Mouse (Mus musculus): Measurements from ENCODE around the gene Tmem230. TPM values are rescaled to one million over a fixed set of nuclear protein-coding genes. Genes with fewer than 3 reads are reported as not detected.

The Tmem230 gene
- polyA plus RNA-seq, 1 experiment from 2014 or later: 54.2 TPM

DNA sequence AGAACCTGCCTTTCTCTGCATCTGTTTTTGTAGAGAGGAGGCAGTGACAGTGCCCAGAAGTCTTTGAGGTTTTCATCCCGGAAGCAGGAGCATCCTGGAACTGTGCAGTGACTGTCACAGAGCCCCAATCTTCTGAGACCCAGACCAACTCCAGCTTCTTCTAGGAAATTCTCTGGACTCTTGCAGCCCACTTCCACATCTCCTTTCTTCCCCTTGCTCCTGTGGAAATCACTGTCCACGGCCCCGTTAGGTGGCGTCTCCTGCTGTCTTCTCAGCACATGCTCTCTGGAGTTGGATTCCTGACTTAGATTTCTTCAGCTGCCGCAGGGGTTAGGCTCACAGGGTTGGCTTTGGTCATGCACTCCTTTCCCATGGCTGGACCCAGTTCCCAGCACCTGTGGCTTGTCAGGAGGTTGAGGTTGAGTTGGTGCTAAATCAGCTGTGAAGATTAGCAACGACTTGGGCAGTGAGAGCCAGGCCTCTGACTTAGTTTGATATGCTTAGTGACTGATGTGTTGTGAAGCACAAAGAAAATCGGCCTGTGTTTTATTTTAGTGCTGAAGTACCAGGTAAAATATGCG lies 30.8 kb upstream of the Tmem230 start:
- H3K4me2 ChIP-seq (ENCODE audit: low read depth, severe bottlenecking): no peak overlapping the region
- H3K4me3 ChIP-seq (ENCODE audit: low read depth, low read length): no peak overlapping the region
- no peaks in the 10 kb centered on the region for H3K36me3 ChIP-seq (ENCODE audit: control insufficient read depth, insufficient read depth, low read length)
- H3K27me3 ChIP-seq (ENCODE audit: control insufficient read depth, insufficient read depth, low read length): no peaks in the 10 kb centered on the region
- 78% methylated on average over 8 of the region's 8 CpGs for WGBS
- ATAC-seq (ENCODE audit: insufficient number of reproducible peaks, low FRiP score, low TSS enrichment, low read depth) (no peak), DNase-seq (ENCODE audit: low spot score) (no peak)
- no peak overlapping the region for H3K9ac ChIP-seq (ENCODE audit: low read length)
- peaks cover 10% of the 10 kb centered on the region for H3K4me1 ChIP-seq (ENCODE audit: control insufficient read depth, insufficient read depth, low read length)
- no peak overlapping the region for H3K27ac ChIP-seq (replicated peaks; ENCODE audit: low read depth, low read length)
- no peaks in the 10 kb centered on the region for H3K9me3 ChIP-seq (ENCODE audit: control insufficient read depth, low read length)

DNA sequence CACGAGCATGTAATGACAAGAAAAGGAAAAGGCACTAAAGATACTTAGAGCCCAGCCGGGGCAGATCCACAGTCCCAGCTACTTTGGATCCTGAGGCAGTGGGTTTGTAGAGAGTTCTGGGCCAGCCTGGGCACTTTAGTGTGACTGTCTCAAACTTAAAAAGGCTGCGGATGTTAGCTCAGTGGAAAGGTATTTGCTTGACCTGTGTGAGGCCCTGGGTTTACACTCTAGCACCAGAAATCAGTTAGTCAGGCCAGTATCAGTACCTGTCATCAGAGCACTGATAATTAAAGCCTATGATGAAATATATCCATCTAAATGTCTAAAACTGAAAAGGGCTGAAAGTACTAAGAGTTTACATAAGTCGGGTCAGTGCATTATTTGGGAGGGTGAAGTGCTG lies 28.6 kb upstream of the Tmem230 start:
- no peak overlapping the region for H3K4me3 ChIP-seq (ENCODE audit: low read depth, low read length)
- H3K4me2 ChIP-seq (ENCODE audit: low read depth, severe bottlenecking): no peak overlapping the region
- no peaks in the 10 kb centered on the region for H3K27me3 ChIP-seq (ENCODE audit: control insufficient read depth, insufficient read depth, low read length)
- DNase-seq (ENCODE audit: low spot score) (no peak), ATAC-seq (ENCODE audit: insufficient number of reproducible peaks, low FRiP score, low TSS enrichment, low read depth) (no peak)
- H3K27ac ChIP-seq (replicated peaks; ENCODE audit: low read depth, low read length): no peak overlapping the region
- 89% methylated on average over 4 of the region's 4 CpGs for WGBS
- H3K4me1 ChIP-seq (ENCODE audit: control insufficient read depth, insufficient read depth, low read length): peaks cover 3% of the 10 kb centered on the region; the same call in 1 of the 2 replicates
- H3K9me3 ChIP-seq (ENCODE audit: control insufficient read depth, low read length): no peaks in the 10 kb centered on the region
- no peaks in the 10 kb centered on the region for H3K36me3 ChIP-seq (ENCODE audit: control insufficient read depth, insufficient read depth, low read length)
- no peak overlapping the region for H3K9ac ChIP-seq (ENCODE audit: low read length)

DNA sequence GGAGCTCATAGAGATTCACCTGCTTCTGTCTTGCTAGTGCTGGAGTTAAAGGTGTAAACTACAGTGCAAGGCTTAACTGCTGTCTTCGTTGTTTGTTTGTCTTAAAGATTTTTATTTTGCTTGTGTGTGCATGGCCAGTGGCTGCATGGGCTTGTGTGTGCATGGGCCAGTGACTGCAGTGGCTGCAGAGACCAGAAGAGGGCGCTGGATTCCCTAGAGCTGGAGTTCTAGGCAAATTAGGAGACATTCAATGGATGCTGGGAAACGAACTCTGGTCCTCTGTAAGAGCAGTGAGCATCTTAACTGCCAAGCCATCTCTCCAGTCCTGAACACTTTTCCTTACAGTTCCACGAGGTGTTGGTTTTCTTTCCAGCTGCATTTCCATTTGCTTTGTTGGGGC lies 27.9 kb upstream of the Tmem230 start:
- Histone ChIP-seq H3K4me2 (ENCODE audit: low read depth, severe bottlenecking) (no peak overlapping the region), H3K4me1 (ENCODE audit: control insufficient read depth, insufficient read depth, low read length) (peaks cover 3% of the 10 kb centered on the region; the same call in 1 of the 2 replicates), H3K9ac (ENCODE audit: low read length) (no peak overlapping the region), H3K27ac (replicated peaks; ENCODE audit: low read depth, low read length) (no peak overlapping the region), H3K4me3 (ENCODE audit: low read depth, low read length) (no peak overlapping the region), H3K36me3 (ENCODE audit: control insufficient read depth, insufficient read depth, low read length) (no peaks in the 10 kb centered on the region), H3K9me3 (ENCODE audit: control insufficient read depth, low read length) (no peaks in the 10 kb centered on the region), H3K27me3 (ENCODE audit: control insufficient read depth, insufficient read depth, low read length) (no peaks in the 10 kb centered on the region)
- no peak for DNase-seq (ENCODE audit: low spot score)
- 77% methylated on average over 4 of the region's 4 CpGs for WGBS
- no peak for ATAC-seq (ENCODE audit: insufficient number of reproducible peaks, low FRiP score, low TSS enrichment, low read depth)

DNA sequence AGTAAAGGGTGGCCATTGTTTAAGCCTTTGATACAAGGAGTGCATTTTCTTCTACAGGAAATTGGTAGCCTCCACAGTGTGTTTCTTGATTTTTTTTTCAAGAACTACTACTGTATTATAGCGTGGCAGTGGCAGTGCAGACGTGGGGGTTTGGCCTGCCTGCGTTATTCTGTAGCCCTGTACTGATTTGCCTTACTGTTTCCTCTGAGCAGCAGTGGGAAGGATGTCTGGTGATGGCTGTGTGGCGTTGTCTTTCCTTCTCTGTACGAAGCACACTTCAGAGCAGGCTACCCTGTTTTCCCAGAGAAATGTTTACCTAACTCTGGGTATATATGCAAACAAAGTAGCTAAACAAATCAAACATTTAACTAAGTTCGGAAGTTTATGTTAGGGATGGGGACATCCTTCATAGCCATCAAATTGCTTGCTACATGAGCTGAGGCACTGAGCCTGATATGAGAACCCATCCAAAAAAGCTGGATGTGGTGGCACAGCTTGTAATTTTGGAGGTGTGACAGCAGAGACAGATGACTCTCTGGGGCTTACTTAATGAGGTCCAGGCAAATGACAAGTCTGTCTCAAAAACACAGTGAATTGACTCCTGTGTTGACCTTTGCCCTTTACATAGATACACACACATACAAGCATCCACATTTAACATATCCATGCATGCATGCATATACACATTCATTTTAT lies 25.2 kb upstream of the Tmem230 start:
- H3K9ac ChIP-seq (ENCODE audit: low read length): no peak overlapping the region
- 68% methylated on average over 6 of the region's 6 CpGs for WGBS
- ATAC-seq (ENCODE audit: insufficient number of reproducible peaks, low FRiP score, low TSS enrichment, low read depth) (no peak), DNase-seq (ENCODE audit: low spot score) (no peak)
- no peak overlapping the region for H3K27ac ChIP-seq (replicated peaks; ENCODE audit: low read depth, low read length)
- H3K27me3 ChIP-seq (ENCODE audit: control insufficient read depth, insufficient read depth, low read length): no peaks in the 10 kb centered on the region
- H3K4me2 ChIP-seq (ENCODE audit: low read depth, severe bottlenecking): no peak overlapping the region
- no peaks in the 10 kb centered on the region for H3K9me3 ChIP-seq (ENCODE audit: control insufficient read depth, low read length)
- H3K4me3 ChIP-seq (ENCODE audit: low read depth, low read length): no peak overlapping the region
- H3K36me3 ChIP-seq (ENCODE audit: control insufficient read depth, insufficient read depth, low read length): no peaks in the 10 kb centered on the region
- H3K4me1 ChIP-seq (ENCODE audit: control insufficient read depth, insufficient read depth, low read length): peaks cover 3% of the 10 kb centered on the region; the same call in 1 of the 2 replicates

DNA sequence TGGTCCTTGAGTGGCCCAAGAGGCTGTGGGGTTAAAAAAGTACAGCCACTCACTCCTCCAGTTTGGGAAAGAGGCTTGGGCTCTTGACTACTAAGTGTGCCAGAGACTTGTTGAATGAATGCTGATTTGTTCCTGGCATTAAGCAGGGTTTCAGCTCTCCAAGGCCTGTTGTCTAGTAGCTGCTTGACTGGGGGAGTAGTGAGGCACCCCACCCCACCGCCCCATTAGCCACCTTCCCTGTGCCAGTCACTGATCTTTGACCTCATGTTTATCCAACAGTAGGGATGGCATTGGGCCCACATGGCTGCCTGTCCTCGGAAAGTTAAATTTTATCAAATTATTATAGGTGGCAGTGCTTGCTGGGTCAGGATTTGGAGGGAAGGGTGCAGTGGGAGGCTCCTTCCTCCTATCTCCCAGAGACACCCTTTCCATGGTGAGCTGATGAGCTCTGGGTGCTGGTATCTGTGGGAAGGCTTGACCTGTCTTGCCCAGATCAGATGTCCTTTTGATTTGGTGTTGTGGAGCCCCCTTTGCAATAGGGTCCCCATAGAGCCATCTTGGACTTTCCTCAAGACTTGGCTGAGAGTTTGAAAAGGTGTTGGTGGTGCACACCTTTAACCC lies 22.8 kb upstream of the Tmem230 start:
- H3K36me3 ChIP-seq (ENCODE audit: control insufficient read depth, insufficient read depth, low read length): no peaks in the 10 kb centered on the region
- no peak overlapping the region for H3K27ac ChIP-seq (replicated peaks; ENCODE audit: low read depth, low read length)
- ATAC-seq (ENCODE audit: insufficient number of reproducible peaks, low FRiP score, low TSS enrichment, low read depth) (no peak), DNase-seq (ENCODE audit: low spot score) (no peak)
- no peak overlapping the region for H3K9ac ChIP-seq (ENCODE audit: low read length)
- H3K4me1 ChIP-seq (ENCODE audit: control insufficient read depth, insufficient read depth, low read length): peaks cover 3% of the 10 kb centered on the region; the same call in 1 of the 2 replicates
- no peaks in the 10 kb centered on the region for H3K9me3 ChIP-seq (ENCODE audit: control insufficient read depth, low read length)
- no peak overlapping the region for H3K4me2 ChIP-seq (ENCODE audit: low read depth, severe bottlenecking)
- H3K4me3 ChIP-seq (ENCODE audit: low read depth, low read length): no peak overlapping the region
- H3K27me3 ChIP-seq (ENCODE audit: control insufficient read depth, insufficient read depth, low read length): no peaks in the 10 kb centered on the region
- 85% methylated on average over 2 of the region's 2 CpGs for whole genome bisulfite sequencing

DNA sequence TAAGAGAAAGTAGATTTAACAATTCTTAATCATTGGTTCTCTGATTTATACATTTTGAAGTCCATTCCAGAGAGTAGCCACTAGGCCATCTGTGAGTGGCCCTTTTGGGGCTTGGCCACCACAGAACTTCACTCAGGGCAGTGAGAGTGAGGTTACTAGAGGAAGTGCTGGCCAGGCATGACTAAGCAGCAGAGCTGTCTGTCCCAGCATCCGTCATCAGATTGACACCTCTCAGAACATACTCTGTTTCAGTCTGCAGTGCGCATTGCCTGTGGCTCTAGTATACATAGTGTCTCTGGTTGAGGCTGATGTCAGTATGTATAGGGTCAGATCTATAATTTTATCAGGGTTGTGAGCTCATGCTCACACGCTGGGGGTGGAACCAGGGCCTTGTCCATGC lies 21.6 kb upstream of the Tmem230 start:
- no peak overlapping the region for H3K4me2 ChIP-seq (ENCODE audit: low read depth, severe bottlenecking)
- no peak overlapping the region for H3K9ac ChIP-seq (ENCODE audit: low read length)
- peaks cover 3% of the 10 kb centered on the region for H3K4me1 ChIP-seq (ENCODE audit: control insufficient read depth, insufficient read depth, low read length)
- no peaks in the 10 kb centered on the region for H3K27me3 ChIP-seq (ENCODE audit: control insufficient read depth, insufficient read depth, low read length)
- H3K9me3 ChIP-seq (ENCODE audit: control insufficient read depth, low read length): no peaks in the 10 kb centered on the region
- no peaks in the 10 kb centered on the region for H3K36me3 ChIP-seq (ENCODE audit: control insufficient read depth, insufficient read depth, low read length)
- H3K4me3 ChIP-seq (ENCODE audit: low read depth, low read length): no peak overlapping the region
- ATAC-seq (ENCODE audit: insufficient number of reproducible peaks, low FRiP score, low TSS enrichment, low read depth) (no peak), DNase-seq (ENCODE audit: low spot score) (no peak)
- WGBS: 91% methylated on average over 3 of the region's 3 CpGs
- no peak overlapping the region for H3K27ac ChIP-seq (replicated peaks; ENCODE audit: low read depth, low read length)

DNA sequence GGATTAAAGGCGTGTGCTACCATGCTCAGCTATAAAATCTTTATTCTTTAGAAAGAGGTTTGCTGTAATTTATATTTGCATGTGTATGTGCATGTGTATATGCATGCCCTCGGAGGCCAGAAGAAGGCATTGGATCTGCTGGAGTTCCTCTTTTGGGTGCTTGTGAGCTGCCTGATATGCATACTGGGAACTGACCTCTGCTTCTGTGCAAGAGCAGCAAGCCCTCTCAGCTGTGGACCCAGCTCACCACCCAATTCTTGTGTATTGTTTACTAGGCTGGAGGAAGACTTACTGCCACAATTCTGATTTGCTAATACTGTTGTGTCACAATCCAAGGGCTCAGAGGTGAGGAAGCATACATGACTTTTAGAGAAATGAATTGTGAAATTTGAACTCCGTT lies 18.5 kb upstream of the Tmem230 start:
- H3K36me3 ChIP-seq (ENCODE audit: control insufficient read depth, insufficient read depth, low read length): no peaks in the 10 kb centered on the region
- 90% methylated on average over 3 of the region's 3 CpGs for WGBS
- no peak overlapping the region for H3K27ac ChIP-seq (replicated peaks; ENCODE audit: low read depth, low read length)
- H3K4me3 ChIP-seq (ENCODE audit: low read depth, low read length): no peak overlapping the region
- no peaks in the 10 kb centered on the region for H3K9me3 ChIP-seq (ENCODE audit: control insufficient read depth, low read length)
- DNase-seq (ENCODE audit: low spot score) (no peak), ATAC-seq (ENCODE audit: insufficient number of reproducible peaks, low FRiP score, low TSS enrichment, low read depth) (no peak)
- H3K27me3 ChIP-seq (ENCODE audit: control insufficient read depth, insufficient read depth, low read length): no peaks in the 10 kb centered on the region
- H3K4me2 ChIP-seq (ENCODE audit: low read depth, severe bottlenecking): no peak overlapping the region
- H3K4me1 ChIP-seq (ENCODE audit: control insufficient read depth, insufficient read depth, low read length): no peaks in the 10 kb centered on the region; the same call in 1 of the 2 replicates
- no peak overlapping the region for H3K9ac ChIP-seq (ENCODE audit: low read length)

DNA sequence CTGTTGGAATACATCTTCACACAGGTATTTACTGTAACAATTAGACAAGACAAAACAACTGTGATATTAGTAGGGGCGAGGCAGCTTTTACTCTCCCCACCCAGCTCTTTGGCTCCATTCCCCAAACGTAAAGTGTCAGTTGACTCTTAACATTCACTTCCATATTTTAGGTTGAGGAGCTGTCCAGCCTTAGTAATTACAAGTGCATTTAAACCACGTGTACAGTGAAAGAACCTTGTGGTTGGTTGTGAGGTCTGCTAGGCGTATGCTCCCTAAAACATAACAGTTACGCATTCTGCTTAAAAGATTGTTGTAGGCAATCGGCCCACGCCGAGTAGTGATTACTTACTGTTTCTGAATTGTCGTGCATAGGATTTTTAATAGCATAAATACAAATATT lies 17.6 kb upstream of the Tmem230 start:
- ATAC-seq (ENCODE audit: insufficient number of reproducible peaks, low FRiP score, low TSS enrichment, low read depth) (no peak), DNase-seq (ENCODE audit: low spot score) (no peak)
- Histone ChIP-seq H3K9me3 (ENCODE audit: control insufficient read depth, low read length) (no peaks in the 10 kb centered on the region), H3K4me1 (ENCODE audit: control insufficient read depth, insufficient read depth, low read length) (no peaks in the 10 kb centered on the region; the same call in 1 of the 2 replicates), H3K9ac (ENCODE audit: low read length) (no peak overlapping the region), H3K27me3 (ENCODE audit: control insufficient read depth, insufficient read depth, low read length) (no peaks in the 10 kb centered on the region), H3K36me3 (ENCODE audit: control insufficient read depth, insufficient read depth, low read length) (no peaks in the 10 kb centered on the region), H3K27ac (replicated peaks; ENCODE audit: low read depth, low read length) (no peak overlapping the region), H3K4me2 (ENCODE audit: low read depth, severe bottlenecking) (no peak overlapping the region), H3K4me3 (ENCODE audit: low read depth, low read length) (no peak overlapping the region)
- 89% methylated on average over 9 of the region's 9 CpGs for whole genome bisulfite sequencing

All from limb, embryonic 11.5 days (tissue).